Mouse (Mus musculus): ENCODE data around the gene Tmed9. TPM values are rescaled to one million over a fixed set of nuclear protein-coding genes. Genes with fewer than 3 reads are reported as not detected.

Tmed9 gene
- total and polyA plus RNA-seq, 3 experiments: 88.2 to 196 (median 194) TPM

GRCm38 (mm10) chr13:55591961-55592490, 18.5 kb downstream of the Tmed9 start:
- dilution Hi-C loops (cut with MboI; ENCODE audit: extremely low pct_ligation_motif_present, extremely low pct_unique_long_range_greater_than_20kb, low sequenced_read_pairs) (no loop called here), in situ Hi-C loops (cut with MboI; ENCODE audit: low pct_ligation_motif_present, low pct_unique_long_range_greater_than_20kb, low sequenced_read_pairs) (no loop called here)
- Histone ChIP-seq H3K4me3 (replicated peaks in 1 of 3; ENCODE audit: low read depth in 2 of 3, low read length in 2 of 3, poor library complexity in 1 of 3) (no peak overlapping the region), H3K27ac (ENCODE audit: insufficient read depth, low read depth) (no peak overlapping the region), H3K9ac (ENCODE audit: insufficient read depth, low read depth) (no peak overlapping the region), H3K36me3 (replicated peaks in 1 of 2; ENCODE audit: control insufficient read depth in 1 of 2, insufficient read depth in 1 of 2, low read length in 1 of 2) (peaks cover 23 to 26% of the 10 kb centered on the region in 2 experiments), H3K9me3 (replicated peaks; ENCODE audit: low read length) (peaks cover 2% of the 10 kb centered on the region), H3K79me2 (replicated peaks; ENCODE audit: control insufficient read depth, extremely low read depth, insufficient read depth, poor library complexity, severe bottlenecking) (peaks cover 22% of the 10 kb centered on the region), H3K27me3 (replicated peaks) (peaks cover 8% of the 10 kb centered on the region), H3K4me2 (ENCODE audit: insufficient read depth, low read depth, poor library complexity, severe bottlenecking) (no peak overlapping the region), H3K4me1 (ENCODE audit: control insufficient read depth in 1 of 2, insufficient read depth in 2 of 2) (peaks cover 7 to 22% of the 10 kb centered on the region in 2 experiments; a peak in 3 of 4 replicates)
- TF ChIP-seq TBP (conservative IDR thresholded peaks at IDR 0.05; ENCODE audit: low read depth, low read length): no peak
- no peak for TF ChIP-seq TCF12 (IDR thresholded peaks at IDR 0.05; ENCODE audit: low read depth, low read length)
- TF ChIP-seq SIN3A (IDR thresholded peaks at IDR 0.05; ENCODE audit: low read length): no peak
- TF ChIP-seq NELFE (IDR thresholded peaks at IDR 0.05; ENCODE audit: low read depth, low read length): no peak
- TF ChIP-seq CTCF (conservative IDR thresholded peaks at IDR 0.05 in 1 of 2, IDR thresholded peaks at IDR 0.05 in 1 of 2; ENCODE audit: low read depth in 2 of 2, low read length in 2 of 2): no peak
- TF ChIP-seq SMC3 (IDR thresholded peaks at IDR 0.05; ENCODE audit: low read depth, low read length): no peak
- no peak for TF ChIP-seq NRF1 (IDR thresholded peaks at IDR 0.05; ENCODE audit: low read depth, low read length)
- no peak for TF ChIP-seq ZNF384 (IDR thresholded peaks at IDR 0.05; ENCODE audit: low read depth, low read length)
- TF ChIP-seq UBTF (IDR thresholded peaks at IDR 0.05; ENCODE audit: low read depth, low read length): no peak
- TF ChIP-seq MAZ (IDR thresholded peaks at IDR 0.05; ENCODE audit: low read depth, low read length): no peak
- no peak for DNase-seq (ENCODE audit: extremely low read depth)

GRCm38 (mm10) chr13:55592512-55593253, 19.2 kb downstream of the Tmed9 start:
- in situ Hi-C loops (cut with MboI; ENCODE audit: low pct_ligation_motif_present, low pct_unique_long_range_greater_than_20kb, low sequenced_read_pairs) (no loop called here), dilution Hi-C loops (cut with MboI; ENCODE audit: extremely low pct_ligation_motif_present, extremely low pct_unique_long_range_greater_than_20kb, low sequenced_read_pairs) (no loop called here)
- H3K27ac ChIP-seq (ENCODE audit: insufficient read depth, low read depth): no peak overlapping the region
- peak; percentile 96 for DNase-seq (ENCODE audit: extremely low read depth)
- peaks cover 7 to 22% of the 10 kb centered on the region in 2 experiments; a peak in 3 of 4 replicates for H3K4me1 ChIP-seq (ENCODE audit: control insufficient read depth in 1 of 2, insufficient read depth in 2 of 2)
- peaks cover 22% of the 10 kb centered on the region for H3K79me2 ChIP-seq (replicated peaks; ENCODE audit: control insufficient read depth, extremely low read depth, insufficient read depth, poor library complexity, severe bottlenecking)
- H3K36me3 ChIP-seq (replicated peaks in 1 of 2; ENCODE audit: control insufficient read depth in 1 of 2, insufficient read depth in 1 of 2, low read length in 1 of 2): peaks cover 27 to 30% of the 10 kb centered on the region in 2 experiments
- peaks cover 8% of the 10 kb centered on the region for H3K27me3 ChIP-seq (replicated peaks)
- TF ChIP-seq TCF12 (IDR thresholded peaks at IDR 0.05; ENCODE audit: low read depth, low read length) (peak; percentile 99), USF2 (conservative IDR thresholded peaks at IDR 0.05; ENCODE audit: low read depth, low read length) (no peak), SIN3A (IDR thresholded peaks at IDR 0.05; ENCODE audit: low read length) (peak; percentile 61; the same call in 1 of the 2 replicates), EP300 (IDR thresholded peaks at IDR 0.05; ENCODE audit: low read length) (no peak; the same call in 1 of the 2 replicates), HCFC1 (IDR thresholded peaks at IDR 0.05; ENCODE audit: low read depth, low read length) (peak; percentile 97), E2F4 (IDR thresholded peaks at IDR 0.05; ENCODE audit: insufficient replicate concordance, low read depth, low read length) (no peak), CTCF (conservative IDR thresholded peaks at IDR 0.05 in 1 of 2, IDR thresholded peaks at IDR 0.05 in 1 of 2; ENCODE audit: low read depth in 2 of 2, low read length in 2 of 2) (no peak), ZKSCAN1 (IDR thresholded peaks at IDR 0.05; ENCODE audit: borderline replicate concordance, low read depth, low read length) (no peak), MXI1 (IDR thresholded peaks at IDR 0.05; ENCODE audit: low read depth, low read length) (peak; percentile 73; the same call in 1 of the 2 replicates), BHLHE40 (IDR thresholded peaks at IDR 0.05; ENCODE audit: low read depth, low read length) (0 out of 2 replicates have a peak, but pooled peaks have one; percentile 25), POLR2AphosphoS2 (IDR thresholded peaks at IDR 0.05; ENCODE audit: low read depth, low read length) (peak; percentile 94), GABPA (IDR thresholded peaks at IDR 0.05; ENCODE audit: insufficient replicate concordance, low read depth, low read length) (peak; percentile 68; the same call in 1 of the 2 replicates), PAX5 (IDR thresholded peaks at IDR 0.05; ENCODE audit: low read length) (no peak), MAX (IDR thresholded peaks at IDR 0.05; ENCODE audit: low read length) (peak; percentile 82; the same call in 1 of the 2 replicates), IRF4 (IDR thresholded peaks at IDR 0.05; ENCODE audit: low read depth, low read length) (peak; percentile 36; the same call in 1 of the 2 replicates), ZMIZ1 (IDR thresholded peaks at IDR 0.05; ENCODE audit: low read depth, low read length) (peak; percentile 90), TBP (conservative IDR thresholded peaks at IDR 0.05; ENCODE audit: low read depth, low read length) (peak; percentile 89), MAZ (IDR thresholded peaks at IDR 0.05; ENCODE audit: low read depth, low read length) (0 out of 2 replicates have a peak, but pooled peaks have one; percentile 10), KAT2A (IDR thresholded peaks at IDR 0.05; ENCODE audit: insufficient replicate concordance, low read length) (peak; percentile 94; the same call in 1 of the 2 replicates), MEF2A (IDR thresholded peaks at IDR 0.05; ENCODE audit: borderline replicate concordance, low read depth, low read length) (peak; percentile 72), NELFE (IDR thresholded peaks at IDR 0.05; ENCODE audit: low read depth, low read length) (peak; percentile 97), POLR2A (IDR thresholded peaks at IDR 0.05; ENCODE audit: low read depth, low read length) (peak; percentile 98), ELF1 (IDR thresholded peaks at IDR 0.05; ENCODE audit: low read depth, low read length) (peak; percentile 75), NRF1 (IDR thresholded peaks at IDR 0.05; ENCODE audit: low read depth, low read length) (peak; percentile 96), MYC (IDR thresholded peaks at IDR 0.05; ENCODE audit: low read depth, low read length) (peak; percentile 84; the same call in 1 of the 2 replicates)
- peaks cover 2% of the 10 kb centered on the region for H3K9me3 ChIP-seq (replicated peaks; ENCODE audit: low read length)
- peak overlapping the region; percentile 70 for H3K9ac ChIP-seq (ENCODE audit: insufficient read depth, low read depth)
- H3K4me2 ChIP-seq (ENCODE audit: insufficient read depth, low read depth, poor library complexity, severe bottlenecking): peak overlapping the region; percentile 35
- peak overlapping the region; percentile 78 to 95 (median 81) for H3K4me3 ChIP-seq (replicated peaks in 1 of 3; ENCODE audit: low read depth in 2 of 3, low read length in 2 of 3, poor library complexity in 1 of 3)

All from CH12.LX (cell line).